13 mouse cellular contexts compared by ENCODE assay signal in the genomic region with DNA sequence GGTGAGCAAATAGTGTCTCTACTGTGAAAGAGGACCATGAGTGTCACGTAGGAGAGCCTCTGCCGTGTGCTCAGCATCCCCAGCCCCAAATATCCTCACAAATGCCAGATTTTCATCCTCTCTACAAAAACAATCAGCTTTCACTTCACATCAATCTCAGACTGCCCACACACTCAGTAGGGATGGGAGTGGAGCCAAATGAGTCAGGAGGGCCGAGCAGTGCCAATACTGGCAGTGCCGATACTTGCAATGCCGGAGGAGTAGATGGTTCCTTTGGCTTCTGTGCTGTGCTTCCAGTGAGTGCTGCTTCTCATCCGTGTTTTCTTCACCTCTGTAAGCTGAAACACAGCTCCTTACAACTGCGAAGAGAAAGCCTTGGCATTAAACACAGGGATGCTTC.
A peak's percentile ranks its signal among the peaks of the same experiment; 100 is the strongest.
DNase-seq lines count a peak whose midpoint lies in the region; ATAC-seq and TF ChIP-seq lines count a peak whose summit lies in the region.
"Had no signal": no experiment of that assay in that cellular context is flagged by ENCODE, and none has a peak within 500 bp of the region (broad histone marks: within the 10 kb centered on the region; RNA-seq: fewer than 3 reads in every experiment).

No protein-coding gene starts in this region.

- H3K36me3 ChIP-seq in forebrain, embryonic 11.5 days (ENCODE audit: control insufficient read depth, insufficient read depth, low read length), result no peaks in the 10 kb centered on the region
- H3K36me3 ChIP-seq in forebrain, embryonic 10.5 days (replicated peaks), result no peaks in the 10 kb centered on the region
- H3K36me3 ChIP-seq in forebrain, embryonic 16.5 days (ENCODE audit: control insufficient read depth, insufficient read depth), result no peaks in the 10 kb centered on the region
- H3K36me3 ChIP-seq in stomach, postnatal 0 days (ENCODE audit: control insufficient read depth, insufficient read depth, low read length), result no peaks in the 10 kb centered on the region
- H3K36me3 ChIP-seq: heart, embryonic 15.5 days; stomach, embryonic 15.5 days had no signal

- DNase-seq in forebrain, embryonic 11.5 days (ENCODE audit: low spot score), result peak; percentile 45
- DNase-seq in forebrain, embryonic 10.5 days (ENCODE audit: extremely low spot score, low spot score), result no peak
- peak; percentile 26 for DNase-seq in right cerebral cortex, adult 18-20 months
- no peak for DNase-seq in right cerebral cortex, postnatal 4 days
- DNase-seq in stomach, postnatal 0 days (ENCODE audit: low spot score), result peak; percentile 19
- no peak for DNase-seq in kidney, postnatal 14 days
- no peak for DNase-seq in lung, adult 2 months

- H3K27ac ChIP-seq in forebrain, embryonic 11.5 days (ENCODE audit: low read depth, low read length), result no peak overlapping the region
- no peak overlapping the region for H3K27ac ChIP-seq in forebrain, embryonic 10.5 days
- H3K27ac ChIP-seq in forebrain, embryonic 16.5 days (ENCODE audit: low read length), result no peak overlapping the region
- H3K27ac ChIP-seq in stomach, postnatal 0 days (replicated peaks), result no peak overlapping the region
- H3K27ac ChIP-seq: heart, embryonic 15.5 days; stomach, embryonic 15.5 days had no signal

- 89% methylated on average over 7 of the region's 7 CpGs for WGBS in forebrain, embryonic 11.5 days
- 90% methylated on average over 7 of the region's 7 CpGs for WGBS in forebrain, embryonic 10.5 days
- 46% methylated on average over 7 of the region's 7 CpGs for WGBS in forebrain, embryonic 16.5 days
- WGBS in stomach, postnatal 0 days, result 70% methylated on average over 7 of the region's 7 CpGs
- WGBS in lung, adult 2 months, result 59% methylated on average over 7 of the region's 7 CpGs

- no peak for TF ChIP-seq CTCF in stomach, postnatal 0 days (IDR thresholded peaks at IDR 0.05; ENCODE audit: low read depth)
- TF ChIP-seq CTCF in lung, adult 2 months (IDR thresholded peaks at IDR 0.05; ENCODE audit: insufficient read depth, low read length), result no peak

- H3K9me3 ChIP-seq in forebrain, embryonic 11.5 days (ENCODE audit: control insufficient read depth, low read length), result no peaks in the 10 kb centered on the region
- no peaks in the 10 kb centered on the region for H3K9me3 ChIP-seq in forebrain, embryonic 10.5 days
- no peaks in the 10 kb centered on the region for H3K9me3 ChIP-seq in forebrain, embryonic 16.5 days (ENCODE audit: control insufficient read depth, low read length)
- no peaks in the 10 kb centered on the region for H3K9me3 ChIP-seq in stomach, postnatal 0 days (ENCODE audit: control insufficient read depth, low read length)
- H3K9me3 ChIP-seq: heart, embryonic 15.5 days; stomach, embryonic 15.5 days had no signal

- no peak overlapping the region for H3K4me2 ChIP-seq in forebrain, embryonic 11.5 days (ENCODE audit: low read depth, low read length, severe bottlenecking)
- no peak overlapping the region for H3K4me2 ChIP-seq in forebrain, embryonic 16.5 days (ENCODE audit: low read length)
- no peak overlapping the region for H3K4me2 ChIP-seq in stomach, postnatal 0 days (replicated peaks; ENCODE audit: low read depth)
- H3K4me2 ChIP-seq: heart, embryonic 15.5 days; liver, embryonic 11.5 days; stomach, embryonic 15.5 days had no signal

- H3K9ac ChIP-seq in forebrain, embryonic 11.5 days (ENCODE audit: low read length), result no peak overlapping the region
- H3K9ac ChIP-seq in forebrain, embryonic 16.5 days (replicated peaks; ENCODE audit: low read depth, low read length), result no peak overlapping the region
- H3K9ac ChIP-seq in stomach, postnatal 0 days (ENCODE audit: low read length), result no peak overlapping the region
- H3K9ac ChIP-seq: heart, embryonic 15.5 days; stomach, embryonic 15.5 days had no signal

- no peak for TF ChIP-seq EP300 in stomach, postnatal 0 days (optimal IDR thresholded peaks at IDR 0.05)

- no peaks in the 10 kb centered on the region for H3K4me1 ChIP-seq in forebrain, embryonic 11.5 days (replicated peaks; ENCODE audit: control insufficient read depth, insufficient read depth, low read length)
- H3K4me1 ChIP-seq in forebrain, embryonic 10.5 days, result peaks cover 15% of the 10 kb centered on the region
- peaks cover 11% of the 10 kb centered on the region; the same call in 1 of the 2 replicates for H3K4me1 ChIP-seq in forebrain, embryonic 16.5 days (replicated peaks; ENCODE audit: control insufficient read depth, insufficient read depth, low read length)
- no peaks in the 10 kb centered on the region for H3K4me1 ChIP-seq in stomach, postnatal 0 days (replicated peaks; ENCODE audit: control insufficient read depth, insufficient read depth)
- H3K4me1 ChIP-seq in lung, adult 2 months (ENCODE audit: control insufficient read depth, insufficient read depth, low read length), result no peaks in the 10 kb centered on the region
- H3K4me1 ChIP-seq: stomach, embryonic 15.5 days had no signal

- no peak overlapping the region for H3K4me3 ChIP-seq in forebrain, embryonic 11.5 days (ENCODE audit: low read depth, low read length)
- H3K4me3 ChIP-seq in forebrain, embryonic 10.5 days, result no peak overlapping the region
- no peak overlapping the region for H3K4me3 ChIP-seq in forebrain, embryonic 16.5 days (replicated peaks; ENCODE audit: low read length)
- H3K4me3 ChIP-seq in stomach, postnatal 0 days (ENCODE audit: low read depth, low read length), result no peak overlapping the region
- H3K4me3 ChIP-seq in lung, adult 2 months (replicated peaks; ENCODE audit: extremely low read depth, low read depth, low read length), result no peak overlapping the region
- H3K4me3 ChIP-seq: erythroblast, embryonic 14.5 days; heart, embryonic 15.5 days; stomach, embryonic 15.5 days had no signal

- no peaks in the 10 kb centered on the region for H3K27me3 ChIP-seq in forebrain, embryonic 11.5 days (ENCODE audit: control insufficient read depth, insufficient read depth, low read length)
- H3K27me3 ChIP-seq in forebrain, embryonic 10.5 days (ENCODE audit: poor library complexity, severe bottlenecking), result no peaks in the 10 kb centered on the region
- H3K27me3 ChIP-seq in forebrain, embryonic 16.5 days (replicated peaks; ENCODE audit: control insufficient read depth, insufficient read depth, low read length), result no peaks in the 10 kb centered on the region
- H3K27me3 ChIP-seq in stomach, postnatal 0 days (ENCODE audit: control insufficient read depth, insufficient read depth, low read length), result no peaks in the 10 kb centered on the region
- H3K27me3 ChIP-seq: heart, embryonic 15.5 days; Patski; stomach, embryonic 15.5 days had no signal

- TF ChIP-seq POLR2A in lung, adult 2 months (IDR thresholded peaks at IDR 0.05; ENCODE audit: borderline replicate concordance, extremely low read depth, low read depth, low read length), result no peak

- no peak for ATAC-seq in forebrain, embryonic 11.5 days (replicated peaks; ENCODE audit: low FRiP score)
- peak; percentile 57; the same call in 1 of the 2 replicates for ATAC-seq in forebrain, embryonic 16.5 days
- ATAC-seq in stomach, postnatal 0 days (ENCODE audit: low FRiP score, low TSS enrichment), result no peak
- ATAC-seq: Patski had no signal

Comparison
In these comparisons a context has a peak if more than half of its experiments do, and no peak if none do; other contexts are left out.
1. DNase-seq: peak in forebrain, embryonic 11.5 days (single experiment), right cerebral cortex, adult 18-20 months (single experiment) and stomach, postnatal 0 days (single experiment); none in forebrain, embryonic 10.5 days (single experiment), right cerebral cortex, postnatal 4 days (single experiment), kidney, postnatal 14 days (single experiment) and lung, adult 2 months (single experiment).